Mouse (Mus musculus) cerebellum, postnatal 4 days (tissue): Measurements from ENCODE around the gene Cdh23.

Experiments
- DNase-seq, 2 experiments: peaks; one replicate each; pipeline ENCODE4 v3.0.0; 2022; ENCODE audit warnings: low spot score in 2 of 2, mixed read lengths in 1 of 2

The Cdh23 gene

DNA sequence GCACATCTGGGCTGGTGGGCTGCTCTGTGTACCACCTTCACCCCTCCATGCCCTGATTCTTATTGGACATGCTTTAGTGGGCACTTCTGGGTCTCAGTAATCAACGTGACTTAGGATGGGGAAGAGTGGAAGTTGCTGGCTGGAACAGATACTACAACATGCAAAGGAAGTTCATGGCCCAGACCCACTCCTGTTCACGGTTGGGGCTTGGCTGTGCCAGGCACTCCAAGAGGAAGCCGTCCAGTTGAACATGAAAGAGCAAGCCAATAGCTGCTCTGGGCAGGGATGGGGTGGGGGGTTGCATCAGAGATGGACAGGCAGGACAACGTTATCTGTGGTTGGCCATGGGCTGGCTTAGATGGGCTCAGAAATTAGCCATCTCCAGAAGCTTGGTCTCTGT is 328.4 kb downstream of the Cdh23 start:
- no peak for DNase-seq

DNA sequence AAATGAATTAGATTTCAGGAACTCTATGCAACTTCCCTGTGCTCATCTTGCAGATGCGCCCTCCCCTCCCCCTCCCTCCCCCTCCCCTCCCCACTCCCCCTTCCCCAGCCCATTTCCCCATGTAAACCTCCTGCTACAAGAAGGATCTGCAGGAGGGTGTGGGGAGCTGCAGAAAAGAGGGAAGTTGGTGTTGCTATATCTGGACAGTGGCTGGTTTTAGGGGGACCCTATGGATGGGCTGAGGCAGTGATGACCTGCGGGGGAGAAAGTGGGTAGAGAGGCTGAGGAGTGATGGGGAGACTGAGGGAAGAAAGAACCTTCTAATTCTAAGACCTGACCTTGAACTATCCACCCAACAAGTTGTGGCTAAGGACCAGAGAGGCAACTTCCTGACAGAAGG is 329.1 kb downstream of the Cdh23 start:
- no peak for DNase-seq

DNA sequence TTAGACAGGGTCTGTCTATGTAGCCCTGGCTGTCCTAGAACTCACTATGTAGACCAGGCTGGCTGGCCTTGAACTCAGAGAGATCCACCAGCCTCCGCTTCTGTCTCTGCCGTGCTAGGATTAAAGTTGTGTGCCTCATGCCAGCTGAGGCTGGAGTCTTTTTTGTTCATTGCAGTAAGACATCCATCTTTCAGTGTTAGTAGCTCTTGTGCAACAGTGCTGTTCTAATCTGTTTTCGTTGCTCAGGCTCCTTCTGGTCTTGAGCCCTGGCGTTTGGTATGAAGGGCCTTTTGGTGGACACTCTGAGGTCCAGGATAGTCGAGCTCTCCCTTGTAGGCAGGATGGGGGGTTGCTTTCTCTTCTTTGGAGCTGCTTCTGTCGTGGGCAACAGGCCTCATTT is 332.9 kb downstream of the Cdh23 start:
- no peak for DNase-seq

DNA sequence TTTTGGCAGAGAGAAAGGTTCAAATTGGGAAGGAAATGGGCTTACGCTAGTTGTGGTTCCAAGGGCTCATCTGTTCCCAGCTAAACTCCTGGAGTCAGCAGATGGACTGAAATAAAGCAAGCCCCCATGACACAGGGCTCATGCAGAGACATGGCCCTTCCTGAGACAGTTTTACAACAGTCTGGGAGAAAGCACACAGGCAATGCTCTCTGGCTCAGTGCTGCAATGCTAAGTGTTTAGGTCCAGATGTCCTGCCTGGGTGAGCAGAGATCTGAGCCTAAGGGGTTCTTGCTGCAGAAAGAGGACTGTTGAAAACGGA is 334.0 kb downstream of the Cdh23 start:
- DNase-seq: no peak

- DNase-seq: no peak
Measured at GRCm38 (mm10) chr10:60361615-60362309, 334.5 kb downstream of the Cdh23 start.

GRCm38 (mm10) chr10:60358776-60359175 is 337.5 kb downstream of the Cdh23 start:
- DNase-seq: no peak

GRCm38 (mm10) chr10:60357901-60358300 is 338.4 kb downstream of the Cdh23 start:
- no peak for DNase-seq

DNA sequence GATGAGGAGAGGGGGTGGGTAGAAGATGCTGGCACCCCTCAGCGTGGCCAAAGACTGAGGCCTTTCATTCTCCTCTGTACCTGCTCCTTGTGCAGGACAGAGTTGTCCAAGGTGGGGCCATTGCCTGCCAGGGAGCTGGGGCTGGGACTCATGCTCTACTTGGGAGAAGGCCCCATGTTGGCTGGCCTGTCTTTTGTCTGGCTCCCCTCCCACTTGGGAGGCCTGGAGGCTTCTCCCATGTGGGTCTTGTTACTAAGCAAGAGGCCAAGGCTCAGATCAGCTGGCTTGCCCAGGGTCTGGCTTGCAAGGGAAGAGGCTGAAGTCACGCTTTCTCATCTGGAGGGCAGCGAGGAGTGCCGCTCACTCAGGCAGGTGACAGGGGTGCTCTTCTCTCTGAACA is 338.8 kb downstream of the Cdh23 start:
- DNase-seq: no peak

DNA sequence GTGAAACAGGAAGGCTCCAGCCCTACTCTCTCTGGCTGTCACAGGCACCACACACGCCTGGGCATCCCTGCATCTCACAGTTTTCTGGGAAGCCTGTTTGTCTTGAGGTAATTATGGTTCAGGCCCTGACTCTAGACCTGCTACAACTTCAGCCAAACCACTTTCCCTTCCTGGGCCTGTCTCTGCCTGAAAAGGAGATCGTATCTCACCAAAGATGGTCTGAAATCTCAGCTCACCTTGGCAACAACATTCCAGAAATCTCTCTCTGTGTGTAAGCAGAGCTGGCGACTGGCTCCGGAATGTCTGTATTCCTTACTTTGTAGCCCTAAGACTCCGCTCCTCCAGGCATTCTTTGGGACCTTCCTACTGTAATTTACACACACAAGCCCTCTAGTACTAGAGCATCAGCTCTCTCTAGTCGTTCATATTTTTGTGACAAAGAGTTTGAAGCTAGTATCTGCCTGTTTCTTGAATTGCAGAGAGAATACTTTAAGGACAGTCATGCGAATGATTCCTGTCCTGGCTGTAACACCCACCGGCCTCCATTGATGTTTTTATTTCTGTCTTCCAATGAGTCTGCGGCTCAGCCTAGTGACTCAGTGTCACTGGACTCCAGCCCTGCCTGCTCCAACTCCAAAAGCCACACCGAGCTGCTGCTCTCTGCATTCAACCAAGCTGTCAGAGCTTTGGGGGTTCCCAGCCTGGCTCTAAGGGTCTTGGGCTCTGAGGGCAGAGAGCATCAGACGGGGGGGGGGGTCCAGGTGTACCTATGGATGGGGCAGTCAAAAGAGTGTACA is 341.2 kb downstream of the Cdh23 start:
- no peak for DNase-seq

- DNase-seq: no peak
Measured at GRCm38 (mm10) chr10:60354003-60354325, 342.3 kb downstream of the Cdh23 start.

- no peak for DNase-seq
Measured at GRCm38 (mm10) chr10:60353241-60354002, 342.9 kb downstream of the Cdh23 start.

- no peak for DNase-seq
Measured at GRCm38 (mm10) chr10:60351761-60352455, 344.4 kb downstream of the Cdh23 start.

DNA sequence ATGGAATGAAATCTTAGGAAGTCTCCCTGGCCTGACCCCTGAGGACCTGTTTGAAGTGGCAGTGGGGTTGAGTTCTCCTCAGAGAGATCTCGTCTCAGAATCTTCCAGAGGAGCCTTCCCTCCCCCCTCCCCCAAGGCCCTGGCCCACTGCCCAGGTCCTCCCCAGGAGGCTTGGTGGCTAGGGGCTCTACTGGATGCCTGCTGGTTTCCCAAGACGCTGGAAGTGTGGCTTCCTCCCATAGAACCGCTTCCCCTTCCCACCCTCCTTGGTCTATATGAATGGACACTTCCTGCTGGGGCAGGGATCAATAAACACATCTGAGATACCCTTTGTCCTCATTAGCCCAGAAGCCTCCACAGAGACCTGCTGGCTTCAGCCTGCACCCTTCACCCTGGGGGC is 345.0 kb downstream of the Cdh23 start:
- no peak for DNase-seq

- DNase-seq: peak; percentile 73 to 78
Measured at GRCm38 (mm10) chr10:60350805-60351167, 345.5 kb downstream of the Cdh23 start.

DNA sequence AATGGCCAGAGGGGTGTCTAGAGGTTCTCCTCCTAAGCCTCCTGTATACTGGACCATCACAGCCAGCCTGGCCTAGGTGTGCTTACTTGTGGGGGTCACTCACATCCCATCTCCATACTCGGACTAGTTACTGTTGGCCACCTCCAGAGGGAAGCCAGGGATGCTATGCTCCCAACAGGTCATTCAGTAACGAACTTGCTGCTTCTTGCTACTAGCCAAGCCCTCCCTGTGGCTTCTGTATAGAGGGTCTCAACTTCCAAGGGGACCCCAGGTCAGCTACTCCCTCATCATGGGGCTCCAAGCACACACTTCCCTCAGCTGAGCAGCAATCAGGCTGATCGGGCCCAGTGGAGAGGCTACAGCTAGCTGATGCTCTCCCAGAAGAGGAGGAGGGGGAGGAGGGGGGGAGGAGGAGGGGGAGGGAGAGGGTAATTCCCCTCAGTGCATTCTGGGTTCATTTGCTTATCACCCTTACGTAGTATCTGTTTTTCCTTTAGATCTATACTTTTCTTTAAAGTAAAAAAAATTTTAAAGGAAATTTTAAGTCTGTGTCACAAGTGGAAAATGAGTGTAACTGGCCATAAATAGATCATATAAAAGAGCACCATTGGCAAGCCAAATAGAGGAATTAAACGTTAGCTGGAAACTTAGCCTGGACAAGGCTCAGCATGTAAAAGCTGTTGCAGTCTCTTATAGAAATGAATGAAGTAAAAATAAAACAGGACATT is 346.0 kb downstream of the Cdh23 start:
- no peak for DNase-seq

DNA sequence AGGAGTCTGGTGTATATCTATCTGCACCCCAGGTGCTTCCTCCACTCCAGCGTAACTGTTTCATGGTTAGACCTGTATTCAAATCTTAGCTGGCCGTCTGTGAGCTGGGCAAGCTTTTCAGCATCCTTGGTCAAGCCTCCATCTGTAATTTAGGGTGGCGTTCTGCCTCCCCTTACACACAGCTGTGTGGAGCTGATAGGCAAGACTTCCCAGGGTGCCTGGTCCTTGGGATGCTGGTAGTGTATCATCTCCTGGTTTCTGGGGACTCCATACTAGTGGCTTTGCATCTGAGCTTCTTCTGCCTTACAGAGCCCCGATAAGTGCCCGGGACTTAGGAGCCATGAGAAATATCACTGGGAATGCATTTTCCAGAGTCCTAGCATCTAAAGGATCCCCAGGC is 346.6 kb downstream of the Cdh23 start:
- no peak for DNase-seq

DNA sequence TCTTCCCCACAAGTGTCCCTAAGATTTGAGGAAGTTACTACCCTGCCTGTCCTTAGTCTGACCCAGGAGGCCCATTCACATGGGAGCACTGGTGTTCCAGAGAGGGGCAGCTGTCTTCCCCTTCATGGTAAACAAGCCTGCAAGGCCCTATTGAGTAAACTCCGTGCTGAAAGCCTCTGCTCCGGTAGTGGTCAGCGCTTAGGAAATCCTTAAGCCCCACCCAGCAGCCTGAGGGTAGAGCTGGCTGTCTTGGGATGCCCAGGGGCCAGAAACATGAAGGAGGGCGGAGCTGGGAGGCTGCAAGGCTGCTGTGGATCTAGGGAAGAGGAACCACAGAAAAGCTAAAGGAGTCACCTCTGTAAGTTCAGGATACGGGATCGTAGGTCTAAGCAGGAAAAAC is 347.2 kb downstream of the Cdh23 start:
- no peak for DNase-seq

DNA sequence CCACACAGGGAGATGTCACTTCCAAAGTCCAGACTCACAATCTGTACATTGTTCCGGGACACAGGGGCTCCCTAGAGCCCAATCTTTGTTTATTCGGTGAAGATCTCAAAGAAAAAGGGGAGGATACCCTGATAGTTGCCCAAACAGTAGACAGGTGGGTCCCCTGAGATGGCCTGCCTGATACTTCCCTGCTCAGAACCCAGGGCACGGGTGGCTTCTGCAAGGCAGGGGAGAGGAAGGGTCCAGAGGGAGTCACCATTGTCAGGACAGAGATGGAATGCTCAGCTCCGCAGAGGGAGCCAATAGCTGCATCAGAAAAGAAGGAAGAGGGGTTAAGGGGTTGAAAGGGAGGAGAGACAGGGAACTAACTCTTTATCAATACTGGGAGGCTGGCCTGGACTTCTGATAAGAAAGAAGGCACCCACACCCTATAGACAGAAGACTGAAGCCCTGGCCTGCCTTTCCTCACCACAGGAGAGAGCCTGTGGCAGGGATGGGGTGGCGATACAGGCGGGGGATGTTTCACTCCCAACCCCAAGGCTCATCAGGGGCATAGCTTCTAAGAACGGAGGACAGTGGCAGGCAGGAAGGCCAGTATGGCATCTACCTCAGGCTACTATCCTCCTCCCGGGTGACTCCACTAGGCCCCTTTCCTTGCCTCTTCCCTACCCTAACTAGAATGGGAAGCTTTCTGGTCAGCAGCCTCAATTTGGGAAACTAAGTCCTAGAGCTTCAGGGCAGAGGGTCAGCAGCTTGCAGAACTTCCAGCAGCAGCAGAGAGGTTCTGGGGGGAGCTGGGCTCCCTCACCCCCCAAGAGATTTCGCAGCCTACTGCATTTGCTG is 348.3 kb downstream of the Cdh23 start:
- no peak for DNase-seq

GRCm38 (mm10) chr10:60346701-60347405 is 349.4 kb downstream of the Cdh23 start, which contains the start of gene Vsir:
TSS of gene Vsir (plus strand) at chr10:60346851.
- peak; percentile 44 to 71 for DNase-seq

- no peak for DNase-seq
Measured at GRCm38 (mm10) chr10:60346056-60346455, 350.2 kb downstream of the Cdh23 start.
